Mouse (Mus musculus): ENCODE measurements around the gene Mapkbp1.

Gene Mapkbp1

GRCm38 (mm10) chr2:120011462-120012200 lies 39.1 kb downstream of the Mapkbp1 start:
- DNase-seq = peak; percentile 64 to 70

- DNase-seq = no peak
These were observed 40.4 kb downstream of the Mapkbp1 start for GRCm38 (mm10) chr2:120012924-120013323.

GRCm38 (mm10) chr2:120013831-120014486 lies 41.5 kb downstream of the Mapkbp1 start:
- DNase-seq = no peak

- no peak for DNase-seq
These were observed 43.4 kb downstream of the Mapkbp1 start for GRCm38 (mm10) chr2:120015882-120016281.

DNA sequence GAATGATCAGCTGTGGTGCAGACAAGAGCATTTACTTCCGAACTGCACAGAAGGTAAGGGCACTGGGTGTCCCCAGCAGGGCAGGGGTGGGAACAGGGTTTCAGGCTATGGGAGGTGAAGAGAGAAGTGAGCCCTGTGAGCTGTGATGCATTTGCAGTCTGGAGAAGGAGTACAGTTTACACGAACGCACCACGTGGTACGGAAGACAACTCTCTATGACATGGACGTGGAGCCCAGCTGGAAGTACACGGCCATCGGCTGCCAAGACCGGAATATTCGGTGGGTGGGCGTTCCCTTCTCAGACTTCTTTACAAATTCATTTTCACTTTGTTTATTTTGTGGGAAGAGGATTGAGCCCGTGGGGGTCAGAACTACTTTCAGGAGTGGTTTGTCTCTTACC lies 45.1 kb downstream of the Mapkbp1 start:
- no peak for DNase-seq

GRCm38 (mm10) chr2:120024337-120024736 lies 51.8 kb downstream of the Mapkbp1 start:
- DNase-seq = no peak

DNA sequence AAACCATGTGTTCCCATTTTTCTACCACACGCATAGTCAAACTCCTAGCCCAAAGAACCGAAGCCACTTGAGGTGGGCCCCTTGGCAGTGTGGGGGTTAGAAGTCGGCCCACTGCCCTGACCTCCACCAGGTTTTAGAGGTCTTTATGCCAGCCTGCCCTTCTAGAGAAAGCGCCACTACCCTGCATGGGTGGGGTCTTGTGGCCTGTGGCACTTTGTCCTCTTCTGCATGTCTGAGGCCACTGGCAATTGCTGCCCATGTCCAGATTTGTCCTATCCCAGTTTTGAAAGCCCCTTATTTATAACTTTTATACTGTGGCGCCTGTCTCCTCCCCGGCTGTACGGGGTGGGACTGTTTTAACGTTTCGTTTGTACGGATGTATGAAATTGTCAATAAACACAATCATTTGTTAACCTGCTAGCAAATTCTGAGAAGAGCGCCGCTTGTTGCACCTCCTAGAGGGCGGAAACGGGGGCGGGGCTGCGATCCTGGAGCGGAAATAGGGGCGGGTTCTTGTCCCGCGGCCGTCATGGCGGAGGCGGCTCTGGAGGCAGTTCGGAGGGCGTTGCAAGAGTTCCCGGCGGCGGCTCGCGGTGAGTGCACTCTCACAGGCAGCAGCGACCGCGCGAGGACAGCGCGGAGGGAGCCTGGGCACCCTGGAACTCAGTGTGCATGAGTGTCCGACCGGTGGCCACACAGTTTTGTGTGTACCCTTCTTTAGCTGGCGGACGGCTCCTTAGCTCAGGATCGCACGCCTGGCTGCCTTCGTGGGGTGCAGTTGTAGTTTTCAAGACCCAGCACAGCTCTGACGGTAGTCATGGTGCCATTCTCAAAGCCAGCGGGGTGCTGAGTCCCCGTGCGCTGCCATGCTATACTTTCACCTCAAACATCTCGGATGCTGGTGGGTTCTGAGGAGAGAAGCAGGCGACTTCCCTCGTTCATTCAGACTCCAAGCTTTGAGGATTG lies 54.8 kb downstream of the Mapkbp1 start, which contains the start of the genes Jmjd7 and Gm28042:
Gene Jmjd7 (plus strand): TSS at position 500 of the 966 bp plus-strand sequence.
Gene Gm28042 (plus strand): TSS at position 510 of the 966 bp plus-strand sequence.
- peak; percentile 92 to 95 for DNase-seq

DNA sequence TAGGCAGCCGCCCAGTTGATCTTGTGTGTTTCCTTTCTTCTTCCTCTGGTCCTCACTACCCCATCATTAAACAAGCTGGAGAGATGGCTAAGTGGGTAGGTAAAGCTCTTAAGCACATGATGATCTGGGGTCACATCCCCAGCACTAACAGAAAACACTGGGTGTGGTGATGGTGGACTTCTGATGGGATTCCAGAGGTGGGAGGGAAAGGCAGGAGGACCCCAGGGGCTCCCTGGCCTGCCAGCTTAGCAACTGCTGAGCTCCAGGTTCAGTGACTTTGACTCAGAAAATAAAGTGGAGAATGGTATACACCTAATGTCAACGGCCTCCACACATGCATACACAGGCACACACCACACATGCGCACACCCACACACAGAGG lies 55.4 kb downstream of the Mapkbp1 start:
- no peak for DNase-seq

DNA sequence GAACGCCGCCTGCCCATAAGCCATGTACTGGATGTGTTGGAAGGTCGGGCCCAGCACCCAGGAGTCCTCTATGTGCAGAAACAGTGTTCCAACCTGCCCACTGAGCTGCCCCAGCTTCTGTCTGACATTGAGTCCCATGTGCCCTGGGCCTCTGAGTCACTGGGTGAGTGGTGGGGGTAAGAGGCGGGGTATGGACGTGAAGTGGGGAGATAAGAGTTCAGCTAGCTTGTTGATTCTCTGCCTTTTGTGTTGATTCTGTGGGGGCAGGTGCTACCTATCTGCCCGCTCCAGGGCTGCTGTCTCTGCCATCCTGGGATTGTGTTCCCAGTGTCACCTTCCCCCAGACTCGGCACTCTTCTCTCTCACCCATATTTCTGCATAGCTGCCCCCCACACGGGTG lies 57.9 kb downstream of the Mapkbp1 start:
- DNase-seq = no peak

- DNase-seq = no peak
These were observed 60.4 kb downstream of the Mapkbp1 start, which contains the start of gene Pla2g4b for GRCm38 (mm10) chr2:120032726-120033467. Pla2g4b (plus strand) TSS chr2:120033417.

DNA sequence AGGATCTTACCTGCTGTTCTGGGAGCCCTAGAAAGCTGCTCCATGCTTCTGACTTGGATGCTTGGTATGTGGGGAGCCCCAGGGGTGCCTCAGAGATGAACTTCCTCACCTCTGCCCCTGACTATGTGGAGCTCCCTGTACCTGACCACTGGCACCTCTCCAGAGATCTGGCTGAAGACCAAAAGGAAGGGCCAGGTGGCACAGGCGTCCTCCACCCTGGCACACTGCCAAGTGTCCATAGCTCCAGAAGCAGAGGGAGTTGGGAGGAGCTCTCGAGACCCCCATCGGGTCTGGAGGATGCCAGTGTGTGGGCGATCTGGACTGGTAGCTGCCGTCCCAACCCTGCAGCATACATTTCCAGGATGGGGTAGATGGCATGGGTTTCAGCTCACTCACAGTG lies 61.2 kb downstream of the Mapkbp1 start:
- DNase-seq = peak; percentile 73 to 83

- no peak for DNase-seq
These were observed 65.2 kb downstream of the Mapkbp1 start for GRCm38 (mm10) chr2:120037744-120038143.

DNA sequence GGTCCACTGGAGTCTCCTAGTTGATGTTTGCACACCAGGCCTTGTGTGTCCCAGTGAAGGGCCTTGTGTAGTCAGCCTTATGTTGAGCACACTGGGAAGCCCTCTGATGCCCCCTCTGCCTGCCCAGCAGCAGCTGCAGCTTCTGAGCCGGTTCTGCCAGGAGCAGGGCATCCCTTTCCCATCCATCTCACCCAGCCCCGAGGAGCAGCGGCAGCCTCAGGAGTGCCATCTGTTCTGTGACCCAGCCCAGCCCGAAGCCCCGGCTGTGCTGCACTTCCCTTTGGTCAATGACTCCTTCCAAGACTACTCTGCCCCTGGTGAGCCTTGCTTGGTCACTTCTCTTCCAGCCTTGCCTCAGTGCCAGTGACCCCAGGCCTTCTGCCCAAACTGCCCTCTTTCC lies 68.5 kb downstream of the Mapkbp1 start:
- peak; percentile 58 to 64 for DNase-seq

DNA sequence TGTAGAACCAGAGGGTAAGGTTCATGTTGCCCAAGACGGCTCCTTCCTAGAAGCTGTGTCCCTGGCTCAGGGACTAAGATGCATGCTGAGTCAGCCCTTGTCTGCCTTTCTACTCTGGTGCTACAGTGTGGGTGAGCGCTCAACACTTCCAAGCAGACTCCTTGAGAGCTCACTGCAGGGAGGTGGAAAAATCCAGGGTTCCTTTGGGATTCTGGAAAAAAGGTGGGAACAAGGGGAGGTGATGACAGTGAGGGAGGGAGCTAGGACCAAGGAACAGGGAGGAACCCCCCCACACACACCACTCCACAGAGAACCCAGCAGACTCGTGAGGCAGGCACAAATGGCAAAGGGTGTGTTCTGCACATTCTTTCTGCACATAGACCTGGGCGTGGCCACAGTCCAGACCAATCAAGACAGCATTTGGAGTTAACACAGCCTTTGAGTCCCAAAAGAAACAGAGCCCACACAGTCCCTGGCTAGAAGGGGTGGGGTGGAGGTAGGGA lies 71.7 kb downstream of the Mapkbp1 start:
- DNase-seq = no peak

DNA sequence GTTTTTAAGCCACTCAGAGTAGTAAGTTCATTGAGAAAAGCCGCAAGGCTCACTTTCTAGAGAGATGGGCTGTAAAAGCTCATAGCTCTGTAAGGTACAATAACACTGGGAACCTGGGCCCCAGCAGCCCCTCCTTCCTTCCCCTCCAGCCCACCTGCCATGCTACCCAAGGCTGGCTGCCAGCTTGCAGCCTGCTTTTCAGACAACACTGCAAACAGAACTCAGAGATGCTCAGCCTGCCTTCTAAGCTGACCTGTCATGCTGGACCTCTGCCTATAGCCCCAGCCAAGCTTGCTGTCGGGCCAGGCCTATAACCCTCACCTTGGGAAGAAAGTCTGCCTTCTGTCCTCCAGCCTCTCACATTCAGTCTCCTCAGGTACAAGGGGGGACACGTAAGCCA lies 72.2 kb downstream of the Mapkbp1 start:
- DNase-seq = peak in 1 of 2 experiments; percentile 32

DNA sequence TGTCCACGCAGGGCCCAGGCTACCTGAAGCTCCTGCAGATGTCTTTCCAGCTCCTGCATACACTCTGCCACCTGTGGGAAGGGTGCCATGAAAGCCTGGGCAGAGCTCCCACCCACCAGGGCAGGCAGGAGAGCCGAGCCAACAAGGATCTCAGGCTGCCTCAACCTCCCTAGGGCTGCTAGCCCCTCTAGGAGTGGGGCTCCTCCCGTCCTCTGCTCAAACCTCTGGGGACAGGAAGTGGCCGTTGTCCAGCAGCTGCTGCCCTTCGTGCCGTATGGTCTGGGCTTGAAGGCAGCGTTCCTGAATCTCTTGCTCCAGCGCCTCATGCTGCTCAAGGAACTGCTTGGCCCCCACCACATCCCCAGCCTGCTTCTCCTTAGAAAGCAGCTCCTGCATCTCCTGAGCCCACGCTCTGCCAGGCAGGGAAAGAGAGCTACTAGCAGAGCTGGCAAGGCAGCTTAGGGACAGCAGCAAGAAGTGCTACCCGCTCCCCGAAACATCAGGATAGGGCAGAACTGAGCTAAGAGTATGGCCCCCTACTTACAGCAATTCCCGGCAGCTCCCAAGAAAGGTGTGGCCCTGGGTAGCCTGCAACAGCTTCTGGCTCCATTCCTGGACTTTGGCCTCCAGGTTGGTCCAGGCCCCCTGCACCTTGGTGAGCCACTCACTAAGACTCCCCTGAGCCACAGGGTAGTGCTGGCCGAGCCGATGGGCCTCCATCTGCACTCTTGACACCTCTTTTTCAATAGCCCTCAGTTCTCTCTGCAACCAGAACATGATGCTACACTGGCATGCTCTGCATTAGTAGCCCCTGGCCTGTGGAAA lies 74.2 kb downstream of the Mapkbp1 start:
- DNase-seq = no peak

GRCm38 (mm10) chr2:120048173-120048572 lies 75.7 kb downstream of the Mapkbp1 start:
- DNase-seq = no peak

GRCm38 (mm10) chr2:120049632-120050274 lies 77.3 kb downstream of the Mapkbp1 start:
- peak; percentile 47 to 69 for DNase-seq

GRCm38 (mm10) chr2:120051405-120051804 lies 78.9 kb downstream of the Mapkbp1 start:
- DNase-seq = no peak

- DNase-seq = no peak
These were observed 82.5 kb downstream of the Mapkbp1 start for GRCm38 (mm10) chr2:120054771-120055552.

Data from cerebellum, postnatal 25 days (tissue).